Mouse (Mus musculus): ENCODE measurements around the gene Rab7.

GRCm38 (mm10) chr6:88033504-88033903 is 11.6 kb downstream of the Rab7 start:
- no peak for TF ChIP-seq CTCF (conservative IDR thresholded peaks at IDR 0.05; ENCODE audit: insufficient read depth, insufficient read length, low read depth, low read length)
- TF ChIP-seq POLR2A (IDR thresholded peaks at IDR 0.05; ENCODE audit: low read depth, low read length), result no peak

Measured in kidney, adult 2 months (tissue).